Mouse (Mus musculus): ENCODE results near the gene Ly6g6f.

- TF ChIP-seq GATA1 (IDR thresholded peaks at IDR 0.05; ENCODE audit: borderline replicate concordance, low read length) (no peak), FLI1 (IDR thresholded peaks at IDR 0.05; ENCODE audit: low read length) (no peak)
These were observed 11.3 kb downstream of the Ly6g6f start for GRCm38 (mm10) chr17:35074097-35074496.

Data from megakaryocyte, embryonic 14.5 days (primary cell).